Mouse (Mus musculus): ENCODE measurements around the gene Pcbp3.

GRCm38 (mm10) chr10:76860998-76861397, 100.7 kb downstream of the Pcbp3 start:
- TF ChIP-seq GATA1 (IDR thresholded peaks at IDR 0.05; ENCODE audit: borderline replicate concordance, low read length) (no peak), FLI1 (IDR thresholded peaks at IDR 0.05; ENCODE audit: low read length) (no peak)
